Mouse (Mus musculus) embryonic facial prominence, embryonic 15.5 days (tissue): ENCODE measurements at regions not wholly inside any gene's neighbourhood (a gene's known extent, or its start where the extent isn't known, plus 50 kb on each side); places are given as distances from the start of the nearest gene placed in this dataset.
"Not testable (repeated sequence)": the region's sequence is repeated elsewhere in the genome, so short reads cannot be mapped to it uniquely, and the experiment has no call there.

Experiments
- ATAC-seq: fragments of 200-750 bp; cut with Nextera tagmentation; 2 replicates; pipeline ENCODE4 v1.8.0; 2017; ENCODE audit warnings: low read depth, moderate TSS enrichment; ENCODE audit not compliant: insufficient number of reproducible peaks, low FRiP score, low TSS enrichment
- H3K27ac ChIP-seq: fragments of 300-500 bp; sonication (generic); replicated peaks from 2 replicates; pipeline ENCODE4 v1.5.1; 2015; ENCODE audit warnings: mild to moderate bottlenecking, inconsistent platforms
- H3K27me3 ChIP-seq: fragments of 300-500 bp; sonication (generic); 2 replicates; pipeline ENCODE4 v1.6.1; 2015; ENCODE audit warnings: inconsistent platforms
- H3K36me3 ChIP-seq: fragments of 300-500 bp; sonication (generic); 2 replicates; pipeline ENCODE4 v1.6.1; 2015; ENCODE audit warnings: mild to moderate bottlenecking, inconsistent platforms
- H3K4me1 ChIP-seq: fragments of 300-500 bp; sonication (generic); 2 replicates; pipeline ENCODE4 v1.6.1; 2015; ENCODE audit warnings: inconsistent platforms
- H3K4me2 ChIP-seq: fragments of 300-500 bp; sonication (generic); replicated peaks from 2 replicates; pipeline ENCODE4 v1.6.1; 2015; ENCODE audit warnings: mild to moderate bottlenecking, inconsistent platforms
- H3K4me3 ChIP-seq: fragments of 300-500 bp; sonication (generic); replicated peaks from 2 replicates; pipeline ENCODE4 v1.5.1; 2015; ENCODE audit warnings: mild to moderate bottlenecking, inconsistent platforms
- H3K9ac ChIP-seq: fragments of 300-500 bp; sonication (generic); 2 replicates; pipeline ENCODE4 v1.6.1; 2015; ENCODE audit warnings: inconsistent platforms
- H3K9me3 ChIP-seq: fragments of 300-500 bp; sonication (generic); replicated peaks from 2 replicates; pipeline ENCODE4 v1.6.1; 2016; ENCODE audit warnings: inconsistent platforms
- WGBS: fragments of 180-500 bp; shearing (Covaris S2); methylation state at CpG from one replicate; pipeline ENCODE4 v1.1.7; 2015; 5-methylcytosine and 5-hydroxymethylcytosine counted together

- Histone ChIP-seq H3K4me3 (no peak overlapping the region), H3K9ac (no peak overlapping the region), H3K36me3 (no peaks in the 10 kb centered on the region), H3K4me1 (no peaks in the 10 kb centered on the region), H3K9me3 (no peaks in the 10 kb centered on the region), H3K27ac (no peak overlapping the region), H3K27me3 (no peaks in the 10 kb centered on the region), H3K4me2 (no peak overlapping the region)
- no peak for ATAC-seq
- WGBS = 81% methylated on average over 8 of the region's 8 CpGs
Measured at GRCm38 (mm10) chr13:69129056-69129620, 129.8 kb upstream of the Adcy2 start.

GRCm38 (mm10) chr13:69127522-69127921 lies 128.2 kb upstream of the Adcy2 start:
- Histone ChIP-seq H3K27me3 (no peaks in the 10 kb centered on the region), H3K4me2 (no peak overlapping the region), H3K4me1 (no peaks in the 10 kb centered on the region), H3K9me3 (no peaks in the 10 kb centered on the region), H3K4me3 (no peak overlapping the region), H3K27ac (no peak overlapping the region), H3K9ac (no peak overlapping the region), H3K36me3 (no peaks in the 10 kb centered on the region)
- 59% methylated on average over 3 of the region's 3 CpGs for WGBS
- ATAC-seq = no peak

- H3K4me1 ChIP-seq, H3K9ac ChIP-seq, H3K4me2 ChIP-seq, H3K9me3 ChIP-seq, H3K27me3 ChIP-seq, H3K4me3 ChIP-seq, H3K36me3 ChIP-seq, H3K27ac ChIP-seq: not testable (repeated sequence)
- ATAC-seq = peak; percentile 72; the same call in 1 of the 2 replicates
- 94% methylated on average over 8 of the region's 8 CpGs for WGBS
Measured at GRCm38 (mm10) chr13:69118743-69119142, 119.4 kb upstream of the Adcy2 start.

DNA sequence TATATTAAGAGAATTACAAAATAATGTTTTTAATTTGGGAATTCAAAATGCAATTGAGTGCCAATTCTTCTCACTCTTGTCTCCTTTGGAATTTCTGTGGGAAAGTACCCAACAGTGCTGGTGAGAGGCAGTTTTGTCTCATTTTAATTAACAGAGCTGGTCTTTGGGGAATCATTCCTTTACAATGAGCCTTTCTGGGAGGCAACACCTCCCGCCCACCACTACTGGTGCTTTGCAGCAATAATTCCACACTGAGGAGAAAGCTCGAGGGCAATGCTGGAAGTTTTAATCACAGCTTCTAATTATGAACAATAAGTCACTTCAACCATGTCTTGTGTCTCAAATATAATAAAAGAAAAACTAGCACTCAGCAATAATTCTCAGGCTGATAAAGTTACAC lies 109.8 kb upstream of the Adcy2 start:
- Histone ChIP-seq H3K27ac (no peak overlapping the region), H3K9ac (no peak overlapping the region), H3K36me3 (no peaks in the 10 kb centered on the region), H3K4me2 (no peak overlapping the region), H3K4me3 (no peak overlapping the region), H3K27me3 (no peaks in the 10 kb centered on the region), H3K9me3 (no peaks in the 10 kb centered on the region), H3K4me1 (no peaks in the 10 kb centered on the region)
- 65% methylated on average over 2 of the region's 2 CpGs for WGBS
- no peak for ATAC-seq

DNA sequence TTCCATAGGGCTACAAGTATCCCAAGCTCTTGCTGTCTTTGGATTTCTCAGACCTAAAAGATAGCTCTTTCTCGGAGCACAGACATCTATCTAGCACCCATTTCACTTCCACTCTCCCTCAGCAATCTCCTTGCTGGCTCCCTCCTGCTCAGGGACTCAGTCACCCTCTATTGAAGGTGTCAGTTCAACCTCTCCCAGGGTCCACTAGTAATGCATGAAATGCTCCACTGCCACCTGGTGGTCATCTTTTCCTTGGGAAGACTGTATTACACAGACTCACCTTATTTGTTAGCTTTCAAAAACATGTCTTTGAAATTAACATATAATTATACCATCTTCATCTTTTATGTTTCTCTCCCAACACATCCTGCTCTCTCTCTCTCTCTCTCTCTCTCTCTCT lies 87.3 kb upstream of the Adcy2 start:
- no peak for ATAC-seq
- Histone ChIP-seq H3K9ac (no peak overlapping the region), H3K4me2 (no peak overlapping the region), H3K9me3 (no peaks in the 10 kb centered on the region), H3K4me3 (no peak overlapping the region), H3K27me3 (no peaks in the 10 kb centered on the region), H3K27ac (no peak overlapping the region), H3K36me3 (no peaks in the 10 kb centered on the region), H3K4me1 (no peaks in the 10 kb centered on the region)
- WGBS = 43% methylated on average over 1 of the region's 1 CpGs

DNA sequence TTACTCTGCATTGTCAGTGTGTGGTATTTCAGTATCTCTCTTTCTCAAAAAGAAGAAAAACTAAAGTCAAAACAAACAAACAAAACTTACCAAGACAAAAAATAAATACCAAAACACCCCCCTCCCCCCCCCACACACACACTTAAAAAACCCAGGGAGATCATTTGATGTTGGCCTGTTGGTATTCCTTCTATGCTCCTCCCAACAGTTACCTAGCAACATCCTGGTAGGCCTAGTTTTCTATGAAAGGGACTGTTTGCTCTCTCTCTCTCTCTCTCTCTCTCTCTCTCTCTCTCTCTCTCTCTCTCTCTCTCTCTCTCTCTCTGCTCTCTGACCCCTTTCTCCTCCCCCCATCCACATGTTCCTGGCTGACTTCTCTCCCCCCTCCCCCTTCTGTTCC lies 71.0 kb upstream of the Adcy2 start:
- H3K4me2 ChIP-seq = no peak overlapping the region
- H3K4me3 ChIP-seq = no peak overlapping the region
- no peaks in the 10 kb centered on the region for H3K9me3 ChIP-seq
- H3K27me3 ChIP-seq = no peaks in the 10 kb centered on the region
- no peak overlapping the region for H3K9ac ChIP-seq
- no peaks in the 10 kb centered on the region for H3K4me1 ChIP-seq
- no peak for ATAC-seq
- no peak overlapping the region for H3K27ac ChIP-seq
- H3K36me3 ChIP-seq = no peaks in the 10 kb centered on the region

- no peak for ATAC-seq
- Histone ChIP-seq H3K27me3 (no peaks in the 10 kb centered on the region), H3K4me1 (no peaks in the 10 kb centered on the region), H3K4me2 (no peak overlapping the region), H3K9me3 (no peaks in the 10 kb centered on the region), H3K4me3 (no peak overlapping the region), H3K9ac (no peak overlapping the region), H3K36me3 (no peaks in the 10 kb centered on the region), H3K27ac (no peak overlapping the region)
- 91% methylated on average over 3 of the region's 3 CpGs for WGBS
Measured at GRCm38 (mm10) chr13:69069817-69070216, 70.5 kb upstream of the Adcy2 start.

- WGBS = 81% methylated on average over 2 of the region's 2 CpGs
- Histone ChIP-seq H3K4me1 (no peaks in the 10 kb centered on the region), H3K9me3 (no peaks in the 10 kb centered on the region), H3K36me3 (no peaks in the 10 kb centered on the region), H3K4me3 (no peak overlapping the region), H3K27ac (no peak overlapping the region), H3K9ac (no peak overlapping the region), H3K4me2 (no peak overlapping the region), H3K27me3 (no peaks in the 10 kb centered on the region)
- no peak for ATAC-seq
Measured at GRCm38 (mm10) chr13:69066636-69067035, 67.3 kb upstream of the Adcy2 start.

DNA sequence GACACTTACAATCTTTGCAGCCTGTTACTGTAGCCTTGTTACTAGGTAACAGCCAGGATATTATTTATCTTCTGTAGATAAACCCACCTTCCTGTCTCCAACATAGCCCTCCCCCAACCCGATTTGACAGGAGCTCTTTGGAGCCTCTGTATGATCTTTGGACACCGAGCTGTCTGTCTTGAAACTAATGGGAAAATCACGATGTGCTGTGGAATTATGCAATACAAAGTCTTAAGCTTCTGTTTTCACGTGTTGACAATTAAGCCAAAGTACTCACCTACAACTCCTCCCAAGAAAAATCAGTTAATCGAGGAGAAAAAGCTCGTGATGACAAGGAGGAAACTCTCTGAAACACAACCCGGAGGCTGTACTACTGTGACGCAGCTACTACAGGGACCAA lies 65.9 kb upstream of the Adcy2 start:
- ATAC-seq = no peak
- Histone ChIP-seq H3K27ac (no peak overlapping the region), H3K36me3 (no peaks in the 10 kb centered on the region), H3K4me1 (no peaks in the 10 kb centered on the region), H3K9me3 (no peaks in the 10 kb centered on the region), H3K4me3 (no peak overlapping the region), H3K27me3 (no peaks in the 10 kb centered on the region), H3K9ac (no peak overlapping the region), H3K4me2 (no peak overlapping the region)
- 80% methylated on average over 8 of the region's 8 CpGs for WGBS

DNA sequence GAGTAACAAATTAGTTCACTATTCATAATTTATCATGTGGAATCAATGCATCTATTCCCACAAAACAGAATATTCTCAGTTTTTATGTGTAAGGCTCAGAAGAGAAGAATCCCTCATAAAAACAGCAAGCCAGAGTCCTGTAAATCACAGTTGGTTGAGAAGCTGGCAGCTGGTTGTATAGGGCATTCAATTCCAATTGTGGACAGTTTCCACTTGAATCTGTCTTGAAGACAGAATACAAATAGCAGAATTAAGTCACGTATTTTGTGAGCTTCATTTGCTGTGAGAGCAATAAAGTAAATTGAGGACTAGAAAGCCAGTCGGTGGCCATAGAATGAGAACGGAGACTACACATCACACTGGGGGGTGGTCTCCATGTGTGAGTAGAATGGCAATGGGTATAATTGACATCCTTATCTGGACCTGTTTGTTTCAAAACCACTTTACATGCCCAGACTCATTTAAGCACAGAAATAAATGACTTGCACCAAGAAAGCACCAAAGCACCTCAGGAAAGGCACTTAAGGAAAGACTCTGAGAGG lies 63.4 kb upstream of the Adcy2 start:
- no peaks in the 10 kb centered on the region for H3K9me3 ChIP-seq
- no peaks in the 10 kb centered on the region for H3K36me3 ChIP-seq
- no peak overlapping the region for H3K4me2 ChIP-seq
- H3K9ac ChIP-seq = no peak overlapping the region
- no peak overlapping the region for H3K27ac ChIP-seq
- H3K27me3 ChIP-seq = no peaks in the 10 kb centered on the region
- H3K4me3 ChIP-seq = no peak overlapping the region
- no peaks in the 10 kb centered on the region for H3K4me1 ChIP-seq
- WGBS = 85% methylated on average over 3 of the region's 3 CpGs
- ATAC-seq = no peak

DNA sequence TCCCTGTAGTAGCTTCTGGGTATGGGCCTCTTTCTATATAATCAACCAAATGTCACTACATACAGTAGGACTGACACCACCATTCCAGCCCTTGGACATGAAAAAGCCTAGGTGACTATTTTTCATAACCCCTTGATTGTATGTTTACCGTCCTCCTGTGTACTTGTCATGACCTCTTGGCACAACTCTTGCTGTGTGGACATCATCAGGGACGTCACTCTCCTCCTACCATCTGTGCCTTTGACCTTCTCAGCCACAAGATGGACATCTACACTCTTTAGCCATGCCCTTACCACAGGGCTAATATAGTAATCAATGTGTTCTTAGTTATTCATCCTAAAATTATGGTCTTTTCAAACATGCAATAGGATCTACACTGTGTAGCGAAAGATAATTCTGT lies 62.1 kb upstream of the Adcy2 start:
- Histone ChIP-seq H3K27me3 (no peaks in the 10 kb centered on the region), H3K36me3 (no peaks in the 10 kb centered on the region), H3K4me2 (no peak overlapping the region), H3K9ac (no peak overlapping the region), H3K4me3 (no peak overlapping the region), H3K9me3 (no peaks in the 10 kb centered on the region), H3K27ac (no peak overlapping the region), H3K4me1 (no peaks in the 10 kb centered on the region)
- ATAC-seq = no peak
- 85% methylated on average over 3 of the region's 3 CpGs for WGBS
